Mouse (Mus musculus) limb, embryonic 14.5 days (tissue): ENCODE measurements around the gene Klhl15. TPM values are rescaled to one million over a fixed set of nuclear protein-coding genes. Genes with fewer than 3 reads are reported as not detected.
"Not testable (repeated sequence)": the region's sequence is repeated elsewhere in the genome, so short reads cannot be mapped to it uniquely, and the experiment has no call there.

ENCODE experiments used
- ATAC-seq: fragments of 200-750 bp; cut with Nextera tagmentation; 2 replicates; pipeline ENCODE4 v1.8.0; 2017; ENCODE audit warnings: low read depth, moderate number of reproducible peaks, moderate TSS enrichment; ENCODE audit not compliant: low FRiP score
- DNase-seq: peaks from one replicate; pipeline ENCODE4 v3.0.0-alpha.2; 2015; ENCODE audit warnings: low spot score
- H3K27ac ChIP-seq: fragments of 300-500 bp; sonication (generic); replicated peaks from 2 replicates; pipeline ENCODE4 v1.5.1; 2014; ENCODE audit warnings: low read depth, mild to moderate bottlenecking, low read length, moderate library complexity, mixed read lengths
- H3K27me3 ChIP-seq: fragments of 300-500 bp; sonication (generic); 2 replicates; pipeline ENCODE4 v1.6.1; 2014; ENCODE audit warnings: low read length, mixed read lengths; ENCODE audit not compliant: control insufficient read depth, insufficient read depth
- H3K36me3 ChIP-seq: fragments of 300-500 bp; sonication (generic); 2 replicates; pipeline ENCODE4 v1.6.1; 2014; ENCODE audit warnings: mild to moderate bottlenecking, low read length, moderate library complexity, mixed read lengths; ENCODE audit not compliant: control insufficient read depth, insufficient read depth
- H3K4me1 ChIP-seq: fragments of 300-500 bp; sonication (generic); 2 replicates; pipeline ENCODE4 v1.6.1; 2014; ENCODE audit warnings: antibody characterized with exemption, low read length, mixed read lengths; ENCODE audit not compliant: control insufficient read depth, insufficient read depth
- H3K4me2 ChIP-seq: fragments of 300-500 bp; sonication (generic); replicated peaks from 2 replicates; pipeline ENCODE4 v1.6.1; 2014; ENCODE audit warnings: low read depth, mild to moderate bottlenecking, low read length, moderate library complexity; ENCODE audit not compliant: severe bottlenecking
- H3K4me3 ChIP-seq: fragments of 300-500 bp; sonication (generic); replicated peaks from 2 replicates; pipeline ENCODE4 v1.5.1; 2014; ENCODE audit warnings: low read length
- H3K9ac ChIP-seq: fragments of 300-500 bp; sonication (generic); 2 replicates; pipeline ENCODE4 v1.6.1; 2014; ENCODE audit warnings: mild to moderate bottlenecking, low read depth, low read length, moderate library complexity; ENCODE audit not compliant: severe bottlenecking
- H3K9me3 ChIP-seq: fragments of 300-500 bp; sonication (generic); 2 replicates; pipeline ENCODE4 v1.6.1; 2016; ENCODE audit warnings: low read length; ENCODE audit not compliant: control insufficient read depth
- POLR2A ChIP-seq: fragments of 200-500 bp; IDR thresholded peaks from 2 replicates; pipeline ENCODE4 v1.8.0; 2012; ENCODE audit warnings: inconsistent platforms, mild to moderate bottlenecking, moderate library complexity, borderline replicate concordance; ENCODE audit not compliant: insufficient read depth, insufficient read length; ENCODE audit errors: extremely low read depth
- WGBS: fragments of 180-500 bp; shearing (Covaris S2); extraction: QIAGEN DNeasy Blood & Tissue Kit; methylation state at CpG from one replicate; pipeline ENCODE4 v1.1.7; 2014; 5-methylcytosine and 5-hydroxymethylcytosine counted together
- polyA plus RNA-seq, 2 experiments: library from polyadenylated mRNA; depleted of rRNA in 1 of 2; stranded (reverse) in 1 of 2; unstranded in 1 of 2; fragments of >200 nt; fragmentation: Nextera tagmentation in 1 of 2; extraction: Ambion mirVana in 1 of 2; gene quantifications; 2 replicates each; pipeline versions ENCODE4 v1.2.1 to v1.2.3; 2012 to 2014

The Klhl15 gene
- polyA plus RNA-seq (2012; rRNA removed) (4.9 and 6.2 TPM in 2 replicates), polyA plus RNA-seq (2014; fragmentation: Nextera tagmentation; extraction: Ambion mirVana) (10.6 and 11.7 TPM in 2 replicates)

DNA sequence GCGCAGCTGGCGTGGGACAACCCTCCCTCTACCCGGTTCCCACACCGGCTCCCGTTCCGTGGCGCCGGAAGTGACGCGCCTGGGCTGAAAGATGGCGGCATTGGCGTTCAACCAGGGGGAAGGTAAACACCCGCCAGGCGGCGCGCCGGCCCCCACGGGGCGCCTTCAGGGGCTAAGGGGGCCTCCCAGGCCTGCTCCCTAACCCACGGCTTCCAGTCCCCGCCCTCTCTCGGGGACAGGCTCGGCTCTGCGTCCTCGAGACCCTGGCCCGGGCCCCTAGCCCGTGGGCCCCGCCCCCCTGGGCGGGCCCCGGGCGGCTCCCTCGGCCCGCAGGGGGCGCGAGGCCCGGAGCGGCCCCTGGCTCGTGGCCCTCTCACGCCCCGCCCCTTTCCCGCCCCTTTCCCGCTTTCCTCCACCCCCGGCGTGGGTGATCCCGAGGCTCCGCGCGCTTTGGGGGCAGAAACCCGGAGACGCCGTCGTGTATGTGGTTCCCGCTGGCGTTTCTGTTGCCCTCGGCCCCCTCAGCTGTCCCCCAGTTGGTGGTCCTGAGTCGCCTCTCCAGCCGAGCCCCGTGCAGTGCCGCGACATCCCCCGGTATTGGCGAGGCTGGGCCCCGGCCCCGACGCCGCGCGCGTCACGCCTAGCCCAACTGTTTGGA lies at the start of gene Klhl15:
Gene Klhl15, plus strand, starts transcription at position 68 of the 658 bp plus-strand sequence.
- peak; percentile 53; the same call in 1 of the 2 replicates for TF ChIP-seq POLR2A
- Histone ChIP-seq H3K4me3 (peak within 1 kb of the TSS; percentile 58), H3K9me3 (no peaks in the 10 kb centered on the region), H3K27ac (peak within 1 kb of the TSS; percentile 86), H3K36me3 (no peaks in the 10 kb centered on the region), H3K4me1 (no peaks in the 10 kb centered on the region), H3K9ac (peak within 1 kb of the TSS; percentile 66), H3K27me3 (peaks cover 12% of the 10 kb centered on the region; the same call in 1 of the 2 replicates), H3K4me2 (peak within 1 kb of the TSS; percentile 47)
- WGBS, result 14% methylated on average over 23 of the region's 70 CpGs
- ATAC-seq (peak; percentile 94), DNase-seq (peak; percentile 78)

- no peaks in the 10 kb centered on the region for H3K27me3 ChIP-seq
- TF ChIP-seq POLR2A, result no peak
- no peaks in the 10 kb centered on the region for H3K36me3 ChIP-seq
- H3K9me3 ChIP-seq, result no peaks in the 10 kb centered on the region
- no peak overlapping the region for H3K4me2 ChIP-seq
- H3K27ac ChIP-seq, result no peak overlapping the region
- H3K4me3 ChIP-seq, result no peak overlapping the region
- DNase-seq, result no peak
- ATAC-seq, result no peak
- 50% methylated on average over 1 of the region's 1 CpGs for WGBS
- no peak overlapping the region for H3K9ac ChIP-seq
- no peaks in the 10 kb centered on the region for H3K4me1 ChIP-seq
Measured at GRCm38 (mm10) chrX:94185156-94185555, 49.2 kb upstream of the Klhl15 start.

DNA sequence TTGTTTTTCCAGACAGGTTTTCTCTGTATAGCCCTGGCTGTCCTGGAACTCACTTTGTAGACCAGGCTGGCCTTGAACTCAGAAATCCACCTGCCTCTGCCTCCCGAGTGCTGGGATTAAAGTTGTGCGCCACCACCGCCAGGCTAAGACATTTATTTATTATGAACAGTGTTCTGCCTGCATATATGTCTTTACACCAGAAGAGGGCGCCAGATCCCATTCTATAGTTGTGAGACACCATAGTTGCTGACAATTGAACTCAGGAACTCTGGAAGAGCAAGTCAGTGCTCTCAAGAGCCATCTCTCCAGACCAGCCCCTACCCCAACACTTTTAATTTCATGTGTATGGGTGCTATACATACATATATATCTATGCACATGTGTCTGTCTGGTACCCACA lies 40.5 kb upstream of the Klhl15 start:
- peaks cover 62% of the 10 kb centered on the region for H3K36me3 ChIP-seq
- DNase-seq, H3K4me3 ChIP-seq, H3K9ac ChIP-seq, H3K4me1 ChIP-seq, ATAC-seq, H3K27me3 ChIP-seq, H3K4me2 ChIP-seq, H3K27ac ChIP-seq, H3K9me3 ChIP-seq: not testable (repeated sequence)
- WGBS, result 71% methylated on average over 4 of the region's 4 CpGs

- no peak overlapping the region for H3K27ac ChIP-seq
- TF ChIP-seq POLR2A, result no peak
- H3K4me1 ChIP-seq, result no peaks in the 10 kb centered on the region
- H3K9ac ChIP-seq, result no peak overlapping the region
- H3K27me3 ChIP-seq, result no peaks in the 10 kb centered on the region
- no peak overlapping the region for H3K4me2 ChIP-seq
- WGBS, result 81% methylated on average over 5 of the region's 5 CpGs
- H3K4me3 ChIP-seq, result no peak overlapping the region
- ATAC-seq (no peak), DNase-seq (no peak)
- no peaks in the 10 kb centered on the region for H3K9me3 ChIP-seq
- H3K36me3 ChIP-seq, result peaks cover 83% of the 10 kb centered on the region
Measured at GRCm38 (mm10) chrX:94197789-94198188, 36.6 kb upstream of the Klhl15 start.

DNA sequence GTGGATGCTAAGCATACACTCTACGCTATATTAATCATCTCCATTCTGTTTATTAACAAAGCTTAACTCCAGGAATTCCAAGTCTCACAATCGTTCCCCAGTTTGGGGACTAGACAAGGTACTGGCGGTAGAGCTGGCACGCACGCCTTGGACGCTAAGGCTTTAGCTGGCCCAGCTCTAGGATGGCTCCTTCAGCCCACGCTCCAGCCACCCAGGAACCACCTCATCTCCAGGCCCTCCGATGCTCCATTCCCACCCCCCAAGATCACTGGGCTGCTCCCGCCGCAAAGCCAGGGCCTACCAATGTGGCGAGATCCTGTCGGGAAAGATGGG lies 22.2 kb upstream of the Klhl15 start:
- WGBS, result 2% methylated on average over 12 of the region's 12 CpGs
- H3K4me2 ChIP-seq, result peak overlapping the region; percentile 67
- ATAC-seq (peak; percentile 7; the same call in 1 of the 2 replicates), DNase-seq (no peak)
- H3K4me1 ChIP-seq, result no peaks in the 10 kb centered on the region
- peaks cover 24% of the 10 kb centered on the region for H3K36me3 ChIP-seq
- TF ChIP-seq POLR2A, result no peak
- peak overlapping the region; percentile 80 for H3K27ac ChIP-seq
- peak overlapping the region; percentile 81 for H3K9ac ChIP-seq
- H3K4me3 ChIP-seq, result peak overlapping the region; percentile 76
- H3K27me3 ChIP-seq, result no peaks in the 10 kb centered on the region
- no peaks in the 10 kb centered on the region for H3K9me3 ChIP-seq
